ENCODE assay signal across 8 mouse cellular contexts in genomic region chr16:91225233-91226037, GRCm38 (mm10). TPM values are rescaled to one million over a fixed set of nuclear protein-coding genes. Genes with fewer than 3 reads are reported as not detected.
DNase-seq lines count a peak whose midpoint lies in the region; ATAC-seq lines count a peak whose summit lies in the region.

Gene Olig2 (plus strand): TSS chr16:91225457.

- H3K9ac ChIP-seq in hindbrain, embryonic 11.5 days (ENCODE audit: low read depth, low read length): no peak within 1 kb of the TSS
- H3K9ac ChIP-seq in limb, embryonic 12.5 days (replicated peaks): 0 out of 2 replicates have a peak within 1 kb of the TSS, but pooled peaks have one; percentile 27

- H3K4me3 ChIP-seq in hindbrain, embryonic 11.5 days (ENCODE audit: low read depth, low read length): peak within 1 kb of the TSS; percentile 21
- H3K4me3 ChIP-seq in limb, embryonic 12.5 days (replicated peaks): peak within 1 kb of the TSS; percentile 31

- peaks cover 99% of the 10 kb centered on the region for H3K27me3 ChIP-seq in hindbrain, embryonic 11.5 days (ENCODE audit: control insufficient read depth, insufficient read depth, low read length)
- peaks cover 100% of the 10 kb centered on the region for H3K27me3 ChIP-seq in limb, embryonic 12.5 days

- H3K4me2 ChIP-seq in hindbrain, embryonic 11.5 days (replicated peaks; ENCODE audit: low read depth, low read length): peak within 1 kb of the TSS; percentile 31; the same call in 1 of the 2 replicates
- H3K4me2 ChIP-seq in limb, embryonic 12.5 days: peak within 1 kb of the TSS; percentile 52

- no peaks in the 10 kb centered on the region for H3K36me3 ChIP-seq in hindbrain, embryonic 11.5 days (ENCODE audit: control insufficient read depth, insufficient read depth, low read length)
- no peaks in the 10 kb centered on the region for H3K36me3 ChIP-seq in limb, embryonic 12.5 days

- no peaks in the 10 kb centered on the region for H3K9me3 ChIP-seq in hindbrain, embryonic 11.5 days (ENCODE audit: control insufficient read depth, low read length)
- no peaks in the 10 kb centered on the region for H3K9me3 ChIP-seq in limb, embryonic 12.5 days

- peak; percentile 31 for DNase-seq in kidney, postnatal 4 days
- no peak for DNase-seq in kidney, postnatal 36 days
- peak; percentile 83 for DNase-seq in embryo, embryonic 9.5 days (ENCODE audit: extremely low spot score)
- DNase-seq in hindbrain, embryonic 11.5 days (ENCODE audit: low spot score): peak; percentile 78
- DNase-seq in right cerebral cortex, postnatal 4 days: peak; percentile 62
- DNase-seq in gastrocnemius, postnatal 10 days: no peak
- no peak for DNase-seq in natural killer cell, adult 2 months (ENCODE audit: low spot score in 2 of 2)

- H3K4me1 ChIP-seq in hindbrain, embryonic 11.5 days (replicated peaks; ENCODE audit: control insufficient read depth, insufficient read depth, low read length): peaks cover 12% of the 10 kb centered on the region
- peaks cover 37% of the 10 kb centered on the region for H3K4me1 ChIP-seq in limb, embryonic 12.5 days (replicated peaks)

- H3K27ac ChIP-seq in hindbrain, embryonic 11.5 days (ENCODE audit: low read depth, low read length): no peak within 1 kb of the TSS
- H3K27ac ChIP-seq in limb, embryonic 12.5 days: no peak within 1 kb of the TSS

- 1% methylated on average over 53 of the region's 53 CpGs for WGBS in hindbrain, embryonic 11.5 days
- under 1% methylated on average over 53 of the region's 53 CpGs for WGBS in limb, embryonic 12.5 days

- ATAC-seq in hindbrain, embryonic 11.5 days (ENCODE audit: low FRiP score): peak; percentile 82
- peak; percentile 80 for ATAC-seq in limb, embryonic 12.5 days (ENCODE audit: insufficient number of reproducible peaks, insufficient read depth, low FRiP score, low TSS enrichment, low read depth)

RNA-seq across cellular contexts. Expression of gene Olig2, which starts in this region (rescaled TPM):
- polyA plus RNA-seq in hindbrain, embryonic 11.5 days (2014; fragmentation: Nextera tagmentation; extraction: Ambion mirVana): 0.76 and 1.2 TPM in 2 replicates
- polyA plus RNA-seq in limb, embryonic 12.5 days (2016; fragmentation: Nextera tagmentation; extraction: Ambion mirVana): 0.13 TPM in 1 of 2 replicates, not detected in the other
- not detected for total RNA-seq in gastrocnemius, postnatal 10 days (2021)

Comparison
In these comparisons a context has a peak if more than half of its experiments do, and no peak if none do; other contexts are left out.
1. DNase-seq: peak in kidney, postnatal 4 days (2 of 2), embryo, embryonic 9.5 days (single experiment), hindbrain, embryonic 11.5 days (single experiment) and right cerebral cortex, postnatal 4 days (single experiment); none in kidney, postnatal 36 days (0 of 2), gastrocnemius, postnatal 10 days (single experiment) and natural killer cell, adult 2 months (0 of 2).
2. Peak in ATAC-seq, H3K4me3 ChIP-seq, H3K9ac ChIP-seq and H3K4me2 ChIP-seq in limb, embryonic 12.5 days; RNA of the gene not detected or under 1 TPM.